Mouse (Mus musculus): ENCODE measurements at regions not wholly inside any gene's neighbourhood (a gene's known extent, or its start where the extent isn't known, plus 50 kb on each side); places are given as distances from the start of the nearest gene placed in this dataset.

- no peak for TF ChIP-seq CTCF (IDR thresholded peaks at IDR 0.05; ENCODE audit: low read depth)
- Histone ChIP-seq H3K9ac (replicated peaks; ENCODE audit: low read length) (no peak overlapping the region), H3K4me2 (ENCODE audit: low read depth, low read length) (no peak overlapping the region), H3K4me3 (ENCODE audit: low read length) (no peak overlapping the region), H3K4me1 (ENCODE audit: insufficient read depth, low read length) (no peaks in the 10 kb centered on the region), H3K36me3 (ENCODE audit: insufficient read depth, low read length) (no peaks in the 10 kb centered on the region), H3K27me3 (ENCODE audit: insufficient read depth, low read length) (no peaks in the 10 kb centered on the region), H3K27ac (no peak overlapping the region), H3K9me3 (ENCODE audit: low read length) (no peaks in the 10 kb centered on the region)
- whole genome bisulfite sequencing, result 74% methylated on average over 17 of the region's 17 CpGs
- DNase-seq (ENCODE audit: low spot score), result no peak
- ATAC-seq, result no peak
Observed at GRCm38 (mm10) chr1:76896152-76896864, 618.6 kb downstream of the Epha4 start.

- DNase-seq (ENCODE audit: low spot score) (no peak), ATAC-seq (no peak)
- H3K27ac ChIP-seq, result no peak overlapping the region
- H3K9ac ChIP-seq (replicated peaks; ENCODE audit: low read length), result no peak overlapping the region
- H3K4me3 ChIP-seq (ENCODE audit: low read length), result no peak overlapping the region
- no peaks in the 10 kb centered on the region for H3K36me3 ChIP-seq (ENCODE audit: insufficient read depth, low read length)
- no peak overlapping the region for H3K4me2 ChIP-seq (ENCODE audit: low read depth, low read length)
- H3K9me3 ChIP-seq (ENCODE audit: low read length), result no peaks in the 10 kb centered on the region
- TF ChIP-seq CTCF (IDR thresholded peaks at IDR 0.05; ENCODE audit: low read depth), result no peak
- H3K27me3 ChIP-seq (ENCODE audit: insufficient read depth, low read length), result no peaks in the 10 kb centered on the region
- 65% methylated on average over 4 of the region's 7 CpGs for WGBS
- H3K4me1 ChIP-seq (ENCODE audit: insufficient read depth, low read length), result no peaks in the 10 kb centered on the region
Observed at GRCm38 (mm10) chr1:76897431-76897830, 617.5 kb downstream of the Epha4 start.

GRCm38 (mm10) chr1:76911472-76911871 is 603.4 kb downstream of the Epha4 start:
- DNase-seq (ENCODE audit: low spot score), result no peak
- H3K4me3 ChIP-seq (ENCODE audit: low read length), result no peak overlapping the region
- no peak for ATAC-seq
- no peaks in the 10 kb centered on the region for H3K36me3 ChIP-seq (ENCODE audit: insufficient read depth, low read length)
- no peak overlapping the region for H3K4me2 ChIP-seq (ENCODE audit: low read depth, low read length)
- H3K4me1 ChIP-seq (ENCODE audit: insufficient read depth, low read length), result no peaks in the 10 kb centered on the region
- TF ChIP-seq CTCF (IDR thresholded peaks at IDR 0.05; ENCODE audit: low read depth), result no peak
- no peak overlapping the region for H3K27ac ChIP-seq
- H3K9me3 ChIP-seq (ENCODE audit: low read length), result no peaks in the 10 kb centered on the region
- no peak overlapping the region for H3K9ac ChIP-seq (replicated peaks; ENCODE audit: low read length)
- no peaks in the 10 kb centered on the region for H3K27me3 ChIP-seq (ENCODE audit: insufficient read depth, low read length)
- 94% methylated on average over 3 of the region's 3 CpGs for WGBS

- TF ChIP-seq CTCF (IDR thresholded peaks at IDR 0.05; ENCODE audit: low read depth), result no peak
- Histone ChIP-seq H3K4me3 (ENCODE audit: low read length) (no peak overlapping the region), H3K9me3 (ENCODE audit: low read length) (no peaks in the 10 kb centered on the region), H3K36me3 (ENCODE audit: insufficient read depth, low read length) (no peaks in the 10 kb centered on the region), H3K4me2 (ENCODE audit: low read depth, low read length) (no peak overlapping the region), H3K27ac (no peak overlapping the region), H3K9ac (replicated peaks; ENCODE audit: low read length) (no peak overlapping the region), H3K4me1 (ENCODE audit: insufficient read depth, low read length) (no peaks in the 10 kb centered on the region), H3K27me3 (ENCODE audit: insufficient read depth, low read length) (no peaks in the 10 kb centered on the region)
- WGBS, result 58% methylated on average over 2 of the region's 2 CpGs
- no peak for ATAC-seq
- no peak for DNase-seq (ENCODE audit: low spot score)
Observed at GRCm38 (mm10) chr1:76919541-76919940, 595.3 kb downstream of the Epha4 start.

- H3K4me3 ChIP-seq (ENCODE audit: low read length), result no peak overlapping the region
- H3K4me1 ChIP-seq (ENCODE audit: insufficient read depth, low read length), result no peaks in the 10 kb centered on the region
- no peak for ATAC-seq
Observed at GRCm38 (mm10) chr1:76920634-76921033, 594.3 kb downstream of the Epha4 start.

GRCm38 (mm10) chr1:76927041-76927440 is 587.8 kb downstream of the Epha4 start:
- TF ChIP-seq CTCF (IDR thresholded peaks at IDR 0.05; ENCODE audit: low read depth), result no peak
- WGBS, result 91% methylated on average over 5 of the region's 5 CpGs
- Histone ChIP-seq H3K9me3 (ENCODE audit: low read length) (no peaks in the 10 kb centered on the region), H3K36me3 (ENCODE audit: insufficient read depth, low read length) (no peaks in the 10 kb centered on the region), H3K27me3 (ENCODE audit: insufficient read depth, low read length) (no peaks in the 10 kb centered on the region), H3K4me2 (ENCODE audit: low read depth, low read length) (no peak overlapping the region), H3K4me1 (ENCODE audit: insufficient read depth, low read length) (no peaks in the 10 kb centered on the region), H3K9ac (replicated peaks; ENCODE audit: low read length) (no peak overlapping the region), H3K4me3 (ENCODE audit: low read length) (no peak overlapping the region), H3K27ac (no peak overlapping the region)
- ATAC-seq, result no peak
- DNase-seq (ENCODE audit: low spot score), result no peak

More at GRCm38 (mm10) chr1:76920634-76921033, 594.3 kb downstream of the Epha4 start:
- H3K9ac ChIP-seq (replicated peaks; ENCODE audit: low read length), result no peak overlapping the region
- H3K27ac ChIP-seq, result no peak overlapping the region
- H3K4me2 ChIP-seq (ENCODE audit: low read depth, low read length), result no peak overlapping the region
- H3K9me3 ChIP-seq (ENCODE audit: low read length), result no peaks in the 10 kb centered on the region
- H3K27me3 ChIP-seq (ENCODE audit: insufficient read depth, low read length), result no peaks in the 10 kb centered on the region
- no peaks in the 10 kb centered on the region for H3K36me3 ChIP-seq (ENCODE audit: insufficient read depth, low read length)
- no peak for DNase-seq (ENCODE audit: low spot score)
- no peak for TF ChIP-seq CTCF (IDR thresholded peaks at IDR 0.05; ENCODE audit: low read depth)

GRCm38 (mm10) chr1:76928035-76928434 is 586.9 kb downstream of the Epha4 start:
- TF ChIP-seq CTCF (IDR thresholded peaks at IDR 0.05; ENCODE audit: low read depth), result no peak
- Histone ChIP-seq H3K4me1 (ENCODE audit: insufficient read depth, low read length) (no peaks in the 10 kb centered on the region), H3K36me3 (ENCODE audit: insufficient read depth, low read length) (no peaks in the 10 kb centered on the region), H3K4me2 (ENCODE audit: low read depth, low read length) (no peak overlapping the region), H3K27me3 (ENCODE audit: insufficient read depth, low read length) (no peaks in the 10 kb centered on the region), H3K9ac (replicated peaks; ENCODE audit: low read length) (no peak overlapping the region), H3K27ac (no peak overlapping the region), H3K4me3 (ENCODE audit: low read length) (no peak overlapping the region), H3K9me3 (ENCODE audit: low read length) (no peaks in the 10 kb centered on the region)
- DNase-seq (ENCODE audit: low spot score) (no peak), ATAC-seq (no peak)
- 84% methylated on average over 2 of the region's 2 CpGs for WGBS
